Mouse (Mus musculus) testis, adult 2 months (tissue): Measurements from ENCODE around the gene Trp53bp2.

Experiments used
- CTCF ChIP-seq: fragments of 200-500 bp; IDR thresholded peaks from 2 replicates; pipeline ENCODE4 v1.5.1; 2012; ENCODE audit warnings: low read depth, mild to moderate bottlenecking, inconsistent platforms, low read length, moderate library complexity; ENCODE audit not compliant: control insufficient read depth, insufficient read depth, insufficient replicate concordance
- POLR2A ChIP-seq: fragments of 200-500 bp; IDR thresholded peaks from 2 replicates; pipeline ENCODE4 v1.6.1; 2012; ENCODE audit warnings: low read depth, mild to moderate bottlenecking, inconsistent platforms, low read length, moderate library complexity; ENCODE audit not compliant: control insufficient read depth

DNA sequence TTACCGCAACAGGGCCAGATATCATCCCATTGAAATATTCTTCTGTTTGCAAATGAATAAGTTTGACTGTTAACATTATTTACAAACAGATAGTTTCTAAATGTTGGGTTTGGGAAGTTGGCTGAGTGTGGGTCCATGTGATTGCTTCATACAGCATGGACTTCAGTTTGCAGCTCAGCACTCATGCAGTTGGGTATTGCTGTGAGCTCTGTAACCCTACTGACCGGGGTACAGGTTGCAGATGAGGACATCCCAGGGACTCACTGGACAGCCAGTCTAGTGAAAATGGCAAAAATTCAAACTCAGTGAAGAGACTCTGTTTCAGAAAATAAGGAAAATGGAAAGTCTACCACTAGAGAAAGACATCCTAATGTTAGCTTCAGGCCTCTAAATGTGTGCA, 21.7 kb downstream of the Trp53bp2 start:
- no peak for TF ChIP-seq POLR2A
- TF ChIP-seq CTCF: no peak
